18 mouse cellular contexts compared by ENCODE assay signal in genomic region chr17:29147773-29148172, GRCm38 (mm10). TPM values are rescaled to one million over a fixed set of nuclear protein-coding genes. Genes with fewer than 3 reads are reported as not detected.
"Had no signal": no experiment of that assay in that cellular context is flagged by ENCODE, and none has a peak within 500 bp of the region (broad histone marks: within the 10 kb centered on the region; RNA-seq: fewer than 3 reads in every experiment).

No protein-coding gene starts in this region.

- H3K9ac ChIP-seq: kidney, embryonic 15.5 days; liver, embryonic 13.5 days; neural tube, embryonic 12.5 days; neural tube, embryonic 15.5 days had no signal

- H3K4me2 ChIP-seq: kidney, embryonic 15.5 days; liver, embryonic 13.5 days; midbrain, embryonic 11.5 days; neural tube, embryonic 12.5 days; neural tube, embryonic 15.5 days had no signal

- H3K4me3 ChIP-seq: kidney, embryonic 15.5 days; left cerebral cortex, adult 2 months; liver, embryonic 13.5 days; neural tube, embryonic 12.5 days; neural tube, embryonic 15.5 days had no signal

- H3K27me3 ChIP-seq: kidney, embryonic 15.5 days; liver, embryonic 13.5 days; neural tube, embryonic 12.5 days; neural tube, embryonic 15.5 days had no signal

- DNase-seq: kidney, adult 11 months; kidney, adult 8-10 months; kidney, postnatal 10 days; kidney, postnatal 36 days; layer of hippocampus, postnatal 36 days; liver, embryonic 13.5 days; lung, adult 2 months; midbrain, embryonic 14.5 days; right cerebral cortex, adult 18-20 months; right cerebral cortex, postnatal 14 days; right cerebral cortex, postnatal 4 days had no signal

- H3K36me3 ChIP-seq: kidney, embryonic 15.5 days; liver, embryonic 13.5 days; neural tube, embryonic 12.5 days; neural tube, embryonic 15.5 days had no signal

- H3K4me1 ChIP-seq: neural tube, embryonic 12.5 days had no signal

- H3K9me3 ChIP-seq: liver, embryonic 13.5 days; neural tube, embryonic 12.5 days; neural tube, embryonic 15.5 days had no signal

- H3K27ac ChIP-seq: kidney, embryonic 15.5 days; left cerebral cortex, adult 2 months; liver, embryonic 13.5 days; neural tube, embryonic 12.5 days; neural tube, embryonic 15.5 days had no signal

RNA-seq across cellular contexts. Expression of gene Rab44, which starts 33.8 kb away (rescaled TPM):
- total RNA-seq: layer of hippocampus, postnatal 36 days; liver, adult 2 months had no signal
- polyA plus RNA-seq: limb, embryonic 11.5 days had no signal
